Mouse (Mus musculus) T-cell, adult 2 months (primary cell): ENCODE results near the gene Crtam.

Experiments used
- DNase-seq: peaks from one replicate; pipeline ENCODE4 v3.0.0; 2022; ENCODE audit warnings: low spot score

Gene Crtam

GRCm38 (mm10) chr9:41004415-41004814 is at the start of gene Crtam:
Crtam (minus strand) TSS chr9:41004628.
- DNase-seq, result peak; percentile 54

GRCm38 (mm10) chr9:41054166-41054565 is 49.7 kb upstream of the Crtam start:
- no peak for DNase-seq

DNA sequence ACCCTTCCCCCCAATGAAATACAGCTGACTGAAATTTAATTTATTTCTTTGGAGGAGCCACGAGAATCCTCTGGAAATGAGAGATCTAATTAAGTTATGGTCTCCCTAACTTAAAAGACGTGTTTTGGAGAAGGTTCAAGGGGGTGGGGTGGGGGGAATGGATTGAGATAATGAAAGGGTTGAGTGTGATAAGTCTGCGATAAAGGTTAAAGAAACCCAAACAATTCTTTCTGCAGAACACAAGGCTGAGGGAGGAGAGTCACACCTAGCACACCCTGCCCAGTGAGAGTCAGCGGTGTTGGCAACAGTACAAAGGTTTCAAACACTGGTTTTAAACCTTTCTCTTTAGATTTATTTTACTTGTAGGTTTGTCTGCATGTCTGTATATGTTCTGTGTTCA is 49.0 kb upstream of the Crtam start:
- DNase-seq, result no peak

GRCm38 (mm10) chr9:41051080-41051932 is 46.9 kb upstream of the Crtam start:
- no peak for DNase-seq

- no peak for DNase-seq
Measured at GRCm38 (mm10) chr9:41050331-41051079, 46.1 kb upstream of the Crtam start.

DNA sequence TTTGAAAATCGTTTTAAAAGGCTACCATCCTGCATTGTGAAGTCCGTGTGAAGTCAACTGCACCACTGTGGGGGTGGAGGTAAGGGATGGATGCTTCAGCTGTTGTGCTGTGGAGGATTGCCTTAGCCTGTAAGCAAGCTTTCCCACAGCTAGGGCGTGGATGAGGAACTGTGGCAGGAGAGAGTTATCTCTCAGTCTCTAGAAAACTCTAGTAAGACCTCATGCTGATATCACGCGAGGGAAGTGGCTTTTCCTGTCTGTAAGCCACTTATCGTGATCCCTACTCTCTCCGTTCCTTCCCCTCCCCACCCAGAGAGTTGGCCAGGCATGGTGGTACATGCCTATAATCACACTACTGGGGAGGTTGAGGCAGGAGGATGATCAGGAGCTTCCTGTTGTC is 44.9 kb upstream of the Crtam start:
- DNase-seq, result no peak

- DNase-seq, result no peak
Measured at GRCm38 (mm10) chr9:41048820-41049219, 44.4 kb upstream of the Crtam start.

DNA sequence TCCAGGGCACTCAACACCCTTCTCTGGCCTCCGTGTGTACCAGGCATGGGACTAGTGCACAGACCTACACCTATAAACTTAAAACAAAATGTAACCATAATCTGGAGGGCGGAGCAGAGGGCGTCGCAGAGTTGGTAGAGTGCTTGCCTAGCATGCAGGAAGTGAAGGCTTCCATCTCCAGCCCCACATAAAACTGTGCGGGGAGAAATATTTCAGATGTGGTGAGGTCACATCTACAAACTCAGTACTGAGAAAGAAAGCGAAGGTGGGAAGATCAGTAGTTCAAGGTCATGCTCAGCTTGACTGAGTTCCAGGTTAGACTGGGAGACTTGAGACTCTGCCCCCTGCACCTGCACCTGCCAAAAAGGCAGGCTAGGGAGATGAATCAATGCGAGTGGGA is 43.8 kb upstream of the Crtam start:
- DNase-seq, result peak; percentile 59

- DNase-seq, result no peak
Measured at GRCm38 (mm10) chr9:41047654-41048053, 43.2 kb upstream of the Crtam start.

GRCm38 (mm10) chr9:41044626-41045025 is 40.2 kb upstream of the Crtam start:
- peak; percentile 72 for DNase-seq

DNA sequence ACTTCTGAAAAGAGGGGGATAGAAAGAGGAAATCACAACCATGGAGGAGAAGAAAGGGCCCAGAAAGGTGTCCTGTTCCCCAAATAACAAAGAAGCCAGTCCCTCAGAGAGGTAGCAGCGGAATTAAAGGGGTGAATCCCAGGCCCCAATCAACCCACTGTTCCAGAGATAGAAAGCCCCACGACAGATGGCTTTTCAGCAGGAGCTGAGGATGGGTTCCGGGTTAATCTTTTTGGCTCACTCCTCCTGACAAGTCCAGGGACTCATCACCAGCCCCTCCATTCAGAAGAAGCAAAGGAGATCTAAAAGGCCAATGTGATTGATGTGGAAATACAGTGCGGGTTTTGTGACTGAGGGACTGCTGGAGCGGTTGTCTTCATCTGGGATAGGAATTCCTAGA is 39.2 kb upstream of the Crtam start:
- no peak for DNase-seq

DNA sequence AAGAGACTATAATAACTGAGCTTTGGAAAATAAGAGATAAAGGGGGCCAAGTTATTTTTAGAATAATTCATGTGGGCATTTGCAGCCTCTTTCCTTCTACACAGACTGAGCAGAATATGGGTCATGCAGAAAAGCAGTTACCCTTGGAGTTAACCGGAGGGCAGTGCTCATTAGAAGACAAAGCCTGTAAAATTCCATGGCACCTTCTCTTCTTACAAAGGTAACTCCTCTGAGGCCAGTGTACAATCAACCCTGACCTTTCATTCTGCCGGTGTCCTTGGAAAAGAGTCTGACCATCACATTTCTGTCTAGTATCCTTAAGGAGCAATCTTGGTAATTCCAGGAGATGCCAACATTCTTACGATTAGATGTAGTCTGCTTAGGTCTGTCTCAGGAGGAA is 37.0 kb upstream of the Crtam start:
- DNase-seq, result no peak

DNA sequence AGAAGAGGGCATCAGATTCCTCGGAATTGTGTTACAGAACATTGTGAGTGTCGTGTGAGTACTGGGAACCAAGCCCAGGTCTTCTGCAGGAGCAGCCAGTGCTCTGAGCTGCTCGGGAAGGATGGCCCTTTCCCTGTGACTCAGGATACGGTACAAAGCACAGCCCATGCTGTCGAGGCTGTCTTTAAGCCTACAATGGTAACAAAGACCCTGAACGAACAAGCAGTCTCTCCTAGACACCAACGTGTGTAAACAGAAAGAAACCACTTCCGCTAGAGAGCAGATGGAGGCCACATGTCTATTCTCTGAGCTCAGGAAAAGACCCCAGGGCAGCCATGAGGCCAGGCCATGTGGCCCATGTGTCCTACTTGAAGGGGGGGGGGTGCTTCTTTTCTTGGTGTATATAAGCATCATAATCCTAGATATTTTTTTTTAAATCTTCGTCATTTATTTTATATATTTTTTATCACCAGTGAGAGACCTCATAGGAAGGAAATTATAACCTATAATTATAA is 33.8 kb upstream of the Crtam start:
- no peak for DNase-seq

- DNase-seq, result no peak
Measured at GRCm38 (mm10) chr9:41031590-41032489, 27.4 kb upstream of the Crtam start.

- DNase-seq, result peak; percentile 9
Measured at GRCm38 (mm10) chr9:41029827-41030226, 25.4 kb upstream of the Crtam start.

DNA sequence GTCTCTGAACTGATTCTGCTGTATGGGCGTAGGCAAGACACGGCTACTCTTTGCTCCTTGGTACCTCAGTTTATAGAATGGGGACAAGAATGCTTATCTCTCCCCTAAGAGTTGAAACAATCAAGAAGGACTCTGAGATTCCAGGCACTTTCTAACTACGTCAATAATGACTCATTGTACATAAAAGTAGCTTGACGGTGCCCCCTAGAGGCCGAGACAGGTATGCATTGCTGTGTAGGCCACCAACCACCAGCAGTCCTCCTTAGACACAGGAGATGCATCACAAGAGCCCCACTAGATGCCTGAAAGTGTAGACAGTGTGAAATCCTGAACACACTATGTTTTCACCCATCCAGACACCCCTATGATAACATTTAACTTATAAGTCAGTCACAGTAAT is 24.0 kb upstream of the Crtam start:
- peak; percentile 55 for DNase-seq

DNA sequence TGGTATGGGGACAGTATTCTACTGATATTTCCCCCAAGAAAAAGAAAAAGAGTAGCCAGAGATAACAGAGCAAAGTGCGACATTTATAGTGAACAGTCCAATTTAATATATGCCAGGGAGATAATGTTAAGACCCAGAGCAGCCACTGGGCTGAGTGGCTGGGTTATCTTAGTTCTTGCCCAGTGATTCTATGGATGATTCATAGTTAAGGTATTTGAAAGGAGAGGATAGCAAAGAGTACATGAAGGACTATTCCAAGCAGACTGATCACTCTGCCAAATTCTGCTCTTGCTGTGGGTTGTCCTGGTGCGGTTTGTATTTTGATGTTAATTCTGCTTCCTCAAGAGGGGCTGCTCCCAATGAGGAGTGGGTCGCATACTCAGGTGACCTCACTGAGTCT is 17.3 kb upstream of the Crtam start:
- DNase-seq, result no peak

GRCm38 (mm10) chr9:41020486-41020885 is 16.1 kb upstream of the Crtam start:
- no peak for DNase-seq

DNA sequence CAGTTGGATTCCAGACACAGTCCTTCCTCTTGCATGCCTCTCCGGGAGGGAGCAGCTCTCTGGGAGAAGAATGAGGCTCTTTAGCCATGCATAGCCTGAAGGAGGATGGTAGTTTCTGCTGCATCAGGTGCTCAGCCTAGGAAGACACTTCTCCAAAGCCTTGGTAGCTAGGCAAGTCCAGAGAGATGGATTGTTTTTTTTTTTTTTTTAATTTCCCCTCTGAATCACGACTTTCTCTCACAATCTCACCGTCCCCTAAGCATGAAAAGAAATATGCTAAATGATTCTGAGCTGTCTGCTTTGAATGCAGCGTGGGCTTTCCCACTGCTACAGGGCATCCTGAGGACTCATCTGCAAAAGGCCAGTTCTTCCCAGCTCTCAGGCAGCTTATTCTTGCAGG is 10.1 kb upstream of the Crtam start:
- no peak for DNase-seq

DNA sequence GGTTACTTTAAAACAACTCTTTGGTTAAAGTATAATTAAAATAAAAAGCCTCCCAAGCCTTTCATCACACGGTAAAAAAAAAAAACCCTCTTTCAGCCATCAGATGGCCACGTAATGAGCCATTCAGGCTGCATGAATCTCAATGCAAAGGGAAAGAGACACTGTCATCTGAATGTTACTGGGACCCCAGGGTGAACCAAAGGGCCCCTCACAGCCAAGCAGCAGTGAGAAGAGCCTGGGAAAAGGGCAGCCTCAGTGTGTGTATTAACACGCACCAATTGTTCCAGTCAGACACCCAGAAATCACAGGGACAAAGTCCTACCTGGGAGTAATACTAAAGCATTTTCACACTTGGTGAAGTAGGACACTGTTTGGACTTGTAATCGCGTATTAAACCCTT is 8.0 kb upstream of the Crtam start:
- DNase-seq, result no peak

- no peak for DNase-seq
Measured at GRCm38 (mm10) chr9:41011512-41012436, 7.3 kb upstream of the Crtam start.
